Mouse (Mus musculus): Measurements from ENCODE around the gene Dohh.
A peak's percentile ranks its signal among the peaks of the same experiment; 100 is the strongest.

The Dohh gene

DNA sequence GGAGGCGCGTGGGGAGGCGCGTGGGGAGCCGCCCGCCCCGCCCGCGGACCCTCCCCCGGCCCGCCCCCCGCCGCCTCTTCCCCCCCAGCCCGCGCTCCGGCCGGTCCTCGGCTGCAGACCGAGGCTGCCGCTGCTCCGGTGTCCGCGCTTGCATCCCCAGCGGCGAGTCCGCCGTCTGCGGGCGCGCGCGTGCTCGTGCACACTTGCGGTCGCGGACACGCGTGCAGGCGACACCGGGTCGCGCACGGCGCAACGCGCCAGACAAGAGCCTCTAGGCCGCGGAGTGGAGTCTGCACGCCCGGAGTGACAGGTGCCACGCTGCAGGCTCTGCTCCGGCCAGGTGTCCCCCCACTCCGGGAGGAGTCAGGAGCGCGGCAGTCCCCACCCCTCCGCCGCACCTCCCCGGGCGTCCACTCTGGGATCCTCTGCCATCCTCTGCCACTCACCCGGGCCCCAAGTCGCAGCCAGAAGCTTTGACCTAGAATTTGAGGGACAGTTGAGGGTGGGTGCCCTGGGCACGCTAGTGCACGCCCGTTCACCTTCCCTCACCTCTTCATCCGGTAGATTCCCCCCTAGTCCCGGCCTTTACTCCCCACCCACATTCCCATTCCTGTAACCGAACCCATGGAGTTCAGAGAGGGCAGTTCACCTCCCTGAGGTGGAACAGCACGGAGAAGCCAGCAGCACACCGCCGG lies 46.8 kb downstream of the Dohh start:
- DNase-seq (ENCODE audit: low spot score) = peak; percentile 78

DNA sequence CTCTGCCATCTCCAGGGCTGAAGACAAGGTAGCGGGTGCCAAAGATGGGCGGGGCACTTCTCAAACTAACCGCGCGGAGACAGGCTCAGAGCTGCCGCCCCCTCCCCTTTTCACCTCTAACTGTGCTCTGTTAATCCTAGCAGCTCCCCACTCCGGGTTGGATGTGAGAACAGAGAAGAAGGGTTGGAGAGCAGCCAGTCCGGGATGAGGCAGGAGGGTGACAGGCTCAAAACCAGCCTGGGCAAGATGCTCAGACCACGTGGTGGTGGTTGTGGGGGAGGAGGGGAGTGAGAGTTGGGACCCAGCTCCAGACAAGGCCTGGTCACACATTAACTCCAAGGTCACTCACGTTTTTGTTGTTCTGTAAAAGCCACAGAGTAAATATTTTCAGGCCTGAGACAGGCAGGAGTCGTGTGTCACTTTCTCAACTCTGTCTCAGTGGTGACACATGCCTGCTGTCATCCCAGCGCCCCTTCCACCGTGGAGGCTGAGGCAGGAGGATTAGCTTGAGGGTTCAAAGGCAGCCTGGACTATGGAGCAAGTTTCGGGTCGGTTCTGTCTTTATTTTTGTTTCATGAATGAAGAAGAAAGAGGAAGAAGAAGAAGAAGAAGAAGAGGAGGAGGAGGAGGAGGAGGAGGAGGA lies 47.4 kb downstream of the Dohh start:
- DNase-seq (ENCODE audit: low spot score) = peak; percentile 64

DNA sequence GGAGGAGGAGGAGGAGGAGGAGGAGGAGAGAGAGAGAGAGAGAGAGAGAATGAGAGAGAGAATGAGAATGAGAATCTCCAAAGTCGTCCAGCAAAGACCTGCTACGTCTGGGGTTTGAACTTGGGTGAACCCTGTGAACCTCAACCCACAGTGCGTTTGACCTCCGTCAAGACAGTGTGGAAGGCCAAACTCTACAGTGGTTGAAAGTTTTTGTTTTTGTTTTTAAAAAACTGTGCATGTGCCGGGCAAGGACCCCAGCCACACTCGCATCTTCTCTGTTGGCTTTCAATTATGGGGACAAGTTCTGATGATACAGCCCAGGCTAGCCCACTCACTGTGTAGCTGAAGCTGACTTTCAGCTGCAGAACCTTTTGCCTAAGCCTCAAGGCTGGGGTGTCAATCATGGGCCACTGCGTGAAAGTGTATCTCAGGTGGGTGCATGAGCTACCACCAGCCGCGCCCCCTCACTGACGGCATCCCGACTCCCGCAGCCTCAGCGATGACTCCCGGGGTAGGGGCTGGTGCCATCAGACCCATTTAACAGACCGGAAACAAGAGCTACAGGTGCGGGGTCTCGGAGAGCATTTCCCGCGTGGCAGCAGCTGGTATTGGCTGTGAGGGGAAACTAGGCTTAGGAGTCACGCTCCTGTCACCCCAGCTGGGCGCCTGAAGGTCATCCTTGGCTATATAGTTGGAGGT lies 48.1 kb downstream of the Dohh start:
- no peak for DNase-seq (ENCODE audit: low spot score)

DNA sequence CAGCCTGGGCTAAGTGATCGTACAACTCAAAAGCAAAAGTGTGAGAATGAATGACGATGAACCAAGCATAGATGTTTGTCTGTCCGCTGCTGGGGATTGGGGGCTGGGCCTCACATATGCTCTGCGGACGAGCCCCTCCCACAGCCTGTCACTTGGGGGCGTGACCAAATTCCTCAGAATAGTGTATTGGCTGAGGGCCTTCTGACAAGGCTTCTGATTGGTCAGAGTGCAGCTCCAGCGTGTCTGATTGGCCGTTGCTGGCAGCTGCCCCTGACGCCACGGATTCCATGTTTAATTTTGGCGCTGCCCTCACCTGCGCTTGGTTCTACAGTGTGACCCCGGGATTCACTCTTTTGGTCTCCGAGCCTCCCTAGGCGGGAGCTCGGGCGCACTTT lies 48.6 kb downstream of the Dohh start:
- DNase-seq (ENCODE audit: low spot score) = peak; percentile 96

DNA sequence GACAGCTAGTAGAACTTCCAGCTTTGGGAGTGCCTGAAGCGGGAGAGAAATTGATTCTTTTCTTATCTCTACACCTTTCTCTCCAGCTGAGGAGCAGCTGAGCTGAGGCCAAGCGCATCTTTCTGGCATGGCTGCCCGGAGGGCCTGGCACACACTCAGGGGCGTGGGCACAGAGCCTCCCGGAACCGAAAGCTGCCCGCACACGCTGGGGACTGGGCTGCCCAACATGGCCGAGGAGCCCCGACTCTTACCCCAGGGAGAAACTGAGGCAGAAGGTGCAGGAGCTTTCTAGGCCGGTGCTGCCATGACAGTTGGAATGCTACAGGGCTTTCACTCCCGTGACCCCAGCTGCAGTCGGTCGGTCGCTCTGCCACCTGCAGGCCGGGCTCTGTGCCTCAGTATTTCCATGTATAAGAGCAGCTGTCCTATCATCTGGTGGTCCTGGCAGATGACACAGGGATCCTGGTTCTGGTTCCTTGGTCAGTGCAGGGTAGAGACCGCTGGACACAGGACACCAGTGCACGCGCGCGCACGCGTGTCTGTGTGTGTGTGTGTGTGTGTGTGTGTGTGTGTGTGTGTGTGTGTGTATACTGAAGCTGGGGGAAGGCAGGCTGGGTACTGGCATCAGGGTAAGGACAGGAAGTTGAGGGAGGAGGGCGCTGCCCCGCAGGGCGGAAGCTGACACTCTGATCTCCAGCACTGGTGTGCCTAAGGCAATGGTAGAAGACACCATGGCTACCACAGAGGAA lies 49.5 kb downstream of the Dohh start:
- peak; percentile 54 for DNase-seq (ENCODE audit: low spot score)

DNA sequence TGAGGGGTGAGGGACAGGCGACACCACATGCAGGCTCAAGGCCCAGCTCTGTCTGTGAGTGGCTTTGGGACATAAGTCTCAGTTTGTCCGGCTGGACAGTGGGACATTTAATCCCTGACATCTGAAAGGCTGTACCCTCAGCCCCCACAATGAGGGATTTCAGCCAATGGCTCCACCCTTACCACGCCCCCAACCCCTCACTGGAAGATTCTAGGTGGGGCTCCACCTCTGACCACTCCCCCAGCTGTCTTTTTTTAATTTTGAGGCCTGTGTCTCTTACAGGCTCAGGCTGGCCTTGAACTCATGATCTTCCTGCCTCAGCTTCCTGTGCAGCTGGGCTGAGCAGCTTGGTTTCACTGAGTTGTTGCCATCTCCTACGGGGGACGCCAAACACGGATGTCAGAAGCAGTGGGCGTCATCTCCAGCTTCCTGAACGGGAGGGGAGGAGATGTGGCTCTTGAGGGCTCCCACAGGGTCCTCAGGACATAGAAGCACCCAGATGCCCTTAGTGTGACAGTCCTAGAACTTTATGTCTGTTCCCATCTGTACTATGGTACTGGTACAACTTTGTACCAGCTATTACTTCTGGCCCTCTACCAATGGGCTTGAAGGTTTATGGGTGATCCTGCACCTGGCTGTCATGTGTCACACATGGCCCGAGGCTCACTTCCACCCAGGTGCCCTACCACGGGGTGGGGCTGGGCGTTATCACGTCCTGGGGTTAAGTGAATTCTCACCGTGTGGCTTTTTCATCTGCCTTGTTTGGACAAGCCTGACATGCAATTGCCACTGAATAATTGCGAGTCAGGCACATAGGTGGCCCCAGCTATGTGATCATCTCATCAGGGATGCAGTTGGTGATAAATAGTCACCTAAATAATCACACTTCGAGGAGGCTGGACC lies 50.4 kb downstream of the Dohh start:
- DNase-seq (ENCODE audit: low spot score) = peak; percentile 15

DNA sequence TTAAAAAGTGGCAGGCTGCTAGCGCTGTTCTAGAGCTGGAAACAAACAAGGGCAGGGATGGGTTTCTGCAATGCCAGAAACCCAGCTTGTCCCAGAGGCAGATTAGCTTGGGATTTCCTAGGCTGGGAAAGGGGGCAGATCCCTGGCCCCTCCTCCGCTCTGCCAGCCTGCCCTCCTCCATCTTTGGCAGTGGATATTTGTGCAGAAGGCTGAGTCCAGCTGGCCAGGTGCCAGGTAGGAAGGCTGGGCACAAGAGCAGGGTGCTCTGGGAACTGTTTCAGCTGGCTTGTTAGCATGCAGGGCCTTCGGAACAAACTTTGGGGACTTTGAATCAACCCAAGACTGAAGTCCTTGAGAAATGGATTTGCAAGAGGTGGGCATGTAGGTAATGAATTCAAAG lies 51.2 kb downstream of the Dohh start:
- peak; percentile 82 for DNase-seq (ENCODE audit: low spot score)

Measured in layer of hippocampus, adult 11-12 months (tissue).